Mouse (Mus musculus) liver, adult (tissue): ENCODE data around the gene Irx1.

Source experiments
- GATA4 ChIP-seq: IDR thresholded peaks from 2 replicates; pipeline ENCODE4 v1.6.1; 2014; ENCODE audit warnings: mild to moderate bottlenecking, low read length; ENCODE audit not compliant: insufficient replicate concordance

Irx1 gene

GRCm38 (mm10) chr13:71957811-71958351, 5.6 kb downstream of the Irx1 start:
- TF ChIP-seq GATA4 = no peak

DNA sequence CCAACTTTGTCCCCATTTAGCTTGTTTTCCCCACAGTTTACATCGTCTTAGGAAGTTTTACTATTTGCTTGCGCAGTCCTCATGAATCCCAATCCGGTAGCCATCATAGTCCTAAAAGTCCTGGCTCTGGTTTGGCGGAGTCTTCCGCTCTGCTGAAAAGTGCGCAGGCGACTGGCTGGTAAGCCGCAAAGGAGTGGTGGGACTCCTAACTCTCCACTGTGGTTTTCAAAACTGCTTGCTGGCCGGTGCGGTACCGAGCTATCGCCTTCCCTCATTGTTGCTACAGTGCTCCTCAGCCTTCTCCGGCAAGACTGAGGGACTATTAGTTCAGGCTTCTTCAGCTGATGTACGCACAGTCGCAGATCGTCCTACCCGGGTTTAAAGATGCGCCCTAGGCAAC, 6.4 kb downstream of the Irx1 start:
- no peak for TF ChIP-seq GATA4

DNA sequence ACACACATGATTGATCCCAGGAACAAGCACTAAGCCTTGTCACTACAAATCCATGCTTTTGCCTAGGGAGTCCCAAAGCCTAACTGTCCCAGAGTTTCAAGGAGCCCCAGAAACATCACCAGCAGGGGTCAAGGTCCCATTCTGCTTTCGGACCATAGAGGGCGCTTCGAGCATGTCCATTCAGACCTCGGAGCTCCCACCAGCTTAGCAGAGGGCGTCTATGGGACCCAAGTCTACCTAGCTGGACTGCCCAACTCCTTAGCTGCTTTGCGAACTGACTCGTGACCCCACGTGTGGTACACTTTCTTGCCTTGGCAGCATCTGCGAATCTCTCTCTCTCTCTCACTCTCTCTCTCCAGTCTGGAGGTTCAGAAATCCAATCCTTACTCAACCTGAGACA, 7.0 kb downstream of the Irx1 start:
- no peak for TF ChIP-seq GATA4

DNA sequence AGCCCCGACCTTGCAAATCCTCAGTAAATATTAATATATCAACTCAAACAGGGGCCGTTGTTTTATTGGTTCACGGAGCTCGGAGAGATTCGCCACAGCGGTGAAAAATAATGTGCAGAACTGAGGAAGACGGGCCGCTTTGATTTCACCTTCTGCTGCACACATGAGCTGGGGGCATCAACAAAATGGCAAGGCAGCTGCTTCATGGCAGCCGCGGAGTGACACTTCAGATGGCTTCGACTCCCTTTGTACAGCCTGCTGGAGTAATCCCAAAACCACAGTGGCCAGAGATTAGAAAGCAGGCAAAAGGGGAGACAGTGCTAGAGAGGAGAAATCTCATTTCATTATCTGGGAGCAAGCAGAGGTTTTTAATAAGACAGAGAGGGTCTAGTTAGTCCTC, 11.6 kb downstream of the Irx1 start:
- TF ChIP-seq GATA4 = no peak

DNA sequence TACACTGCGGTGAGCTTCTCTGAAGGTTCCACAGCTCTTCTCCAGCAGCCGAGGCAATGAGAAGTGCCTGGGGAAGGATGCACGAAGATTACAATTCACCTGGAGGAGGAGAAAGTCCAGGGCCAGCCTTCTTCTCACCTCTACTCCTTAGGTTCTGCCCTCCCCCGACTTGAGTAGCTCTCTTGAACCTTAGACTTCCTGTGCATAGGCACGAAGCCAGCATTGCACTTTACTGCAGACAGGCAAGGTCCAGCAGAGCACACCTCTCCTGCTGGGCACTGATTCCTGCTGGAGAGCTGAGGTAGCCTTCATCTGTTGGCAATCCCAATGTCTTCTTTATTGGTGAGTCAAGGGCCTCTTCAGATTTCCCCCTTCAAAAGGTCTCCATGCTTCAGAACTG, 13.7 kb downstream of the Irx1 start:
- TF ChIP-seq GATA4 = no peak

DNA sequence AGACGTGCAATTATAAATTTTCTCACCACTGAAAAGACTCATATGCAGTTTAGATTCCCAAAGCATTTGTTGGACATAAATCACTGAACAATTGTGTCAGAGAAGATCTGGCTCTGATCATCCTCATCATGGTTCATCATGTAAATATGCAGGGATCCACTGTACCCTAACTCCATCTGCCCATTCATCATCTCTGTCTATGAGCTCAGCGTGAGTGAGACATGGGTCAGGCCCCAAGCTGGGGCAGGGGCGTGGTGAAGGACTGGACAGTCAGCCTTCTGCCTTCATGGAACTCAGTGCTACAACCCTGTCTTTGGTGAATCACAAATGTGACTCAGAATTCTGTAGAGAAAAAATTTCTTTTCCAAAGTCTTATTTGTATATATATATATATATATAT, 53.2 kb downstream of the Irx1 start:
- TF ChIP-seq GATA4 = no peak
